Mouse (Mus musculus) lung, adult 2 months (tissue): ENCODE results near the gene Clybl.

ENCODE experiments used
- CTCF ChIP-seq: fragments of 200-500 bp; IDR thresholded peaks from 2 replicates; pipeline ENCODE4 v1.5.1; 2011; ENCODE audit warnings: mild to moderate bottlenecking, low read length, control low read depth; ENCODE audit not compliant: insufficient read depth
- POLR2A ChIP-seq: fragments of 200-500 bp; IDR thresholded peaks from 2 replicates; pipeline ENCODE4 v1.6.1; 2011; ENCODE audit warnings: low read depth, mild to moderate bottlenecking, control low read depth, low read length, borderline replicate concordance; ENCODE audit errors: extremely low read depth

- TF ChIP-seq CTCF (no peak), POLR2A (no peak)
These were observed 158.6 kb downstream of the Clybl start for GRCm38 (mm10) chr14:122340141-122340540.
